ENCODE assay signal across 26 mouse cellular contexts in the genomic region with DNA sequence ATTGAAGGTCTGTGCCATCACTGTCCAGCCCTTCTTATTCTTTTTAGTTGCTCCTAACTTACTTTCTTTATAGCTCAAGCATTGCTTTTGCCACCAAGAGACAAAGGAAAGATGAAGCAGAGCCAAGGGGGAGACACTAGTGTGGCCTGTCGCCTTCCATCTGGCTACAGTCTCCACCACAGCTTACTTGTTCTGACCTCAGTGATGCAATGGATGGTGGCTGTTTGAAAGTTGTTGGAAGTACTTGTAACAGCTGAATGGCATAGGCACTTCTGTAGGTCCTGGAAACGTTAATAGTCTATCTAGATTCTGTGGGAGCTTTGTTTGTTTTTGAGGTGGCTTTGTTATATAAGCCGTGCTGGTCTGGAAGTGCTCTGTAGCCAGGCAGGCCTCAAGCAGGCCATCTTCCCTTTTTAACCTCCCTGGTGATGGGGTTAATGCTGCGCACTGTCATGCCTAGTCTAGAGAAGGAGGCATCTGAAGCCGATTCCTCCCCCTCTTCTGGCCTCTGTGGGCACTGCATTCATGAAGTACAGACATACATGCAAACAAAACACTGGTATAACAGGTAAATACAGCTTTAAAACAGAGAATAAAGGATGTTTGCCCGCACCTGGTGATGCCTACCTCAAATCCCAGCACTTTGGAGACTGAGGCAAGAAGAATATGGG. TPM values are rescaled to one million over a fixed set of nuclear protein-coding genes. Genes with fewer than 3 reads are reported as not detected.
DNase-seq lines count a peak whose midpoint lies in the region; ATAC-seq and TF ChIP-seq lines count a peak whose summit lies in the region.
"Had no signal": no experiment of that assay in that cellular context is flagged by ENCODE, and none has a peak within 500 bp of the region (broad histone marks: within the 10 kb centered on the region; RNA-seq: fewer than 3 reads in every experiment).

No protein-coding gene starts in this region.

- 0 out of 2 replicates have a peak, but pooled peaks have one; percentile 2 for TF ChIP-seq CTCF in lung, adult 2 months (IDR thresholded peaks at IDR 0.05; ENCODE audit: insufficient read depth, low read length)
- TF ChIP-seq CTCF in thymus, adult 2 months (IDR thresholded peaks at IDR 0.05; ENCODE audit: borderline replicate concordance, control insufficient read depth, extremely low read depth, insufficient read depth, low read length, poor library complexity) = no peak
- TF ChIP-seq CTCF in stomach, postnatal 0 days (IDR thresholded peaks at IDR 0.05; ENCODE audit: low read depth) = peak; percentile 4; the same call in 1 of the 2 replicates

- TF ChIP-seq POLR2A in lung, adult 2 months (IDR thresholded peaks at IDR 0.05; ENCODE audit: borderline replicate concordance, extremely low read depth, low read depth, low read length) = no peak
- TF ChIP-seq POLR2A in thymus, adult 2 months (IDR thresholded peaks at IDR 0.05; ENCODE audit: control insufficient read depth, extremely low read depth, insufficient read depth, low read length, poor library complexity) = no peak

- H3K9ac ChIP-seq in stomach, postnatal 0 days (ENCODE audit: low read length) = no peak overlapping the region
- H3K9ac ChIP-seq: embryonic facial prominence, embryonic 12.5 days; forebrain, embryonic 12.5 days; heart, embryonic 13.5 days had no signal

- no peak for ATAC-seq in stomach, postnatal 0 days (ENCODE audit: low FRiP score, low TSS enrichment)
- ATAC-seq: activated CD4-positive, CD25-positive, alpha-beta regulatory T cell, adult 4 months; forebrain, embryonic 16.5 days; Patski had no signal

- no peaks in the 10 kb centered on the region for H3K27me3 ChIP-seq in thymus, adult 2 months (ENCODE audit: control insufficient read depth, insufficient read depth, low read length)
- H3K27me3 ChIP-seq in stomach, postnatal 0 days (ENCODE audit: control insufficient read depth, insufficient read depth, low read length) = no peaks in the 10 kb centered on the region
- H3K27me3 ChIP-seq: embryonic facial prominence, embryonic 12.5 days; forebrain, embryonic 12.5 days; heart, embryonic 13.5 days; Patski had no signal

- peaks cover 56% of the 10 kb centered on the region for H3K36me3 ChIP-seq in thymus, adult 2 months (ENCODE audit: control insufficient read depth, insufficient read depth, low read length)
- H3K36me3 ChIP-seq in stomach, postnatal 0 days (ENCODE audit: control insufficient read depth, insufficient read depth, low read length) = peaks cover 14% of the 10 kb centered on the region

- H3K4me3 ChIP-seq in lung, adult 2 months (replicated peaks; ENCODE audit: extremely low read depth, low read depth, low read length) = no peak overlapping the region
- H3K4me3 ChIP-seq in thymus, adult 2 months (ENCODE audit: control insufficient read depth, insufficient read depth, low read length) = peak overlapping the region; percentile 27; the same call in 1 of the 2 replicates
- H3K4me3 ChIP-seq in stomach, postnatal 0 days (ENCODE audit: low read depth, low read length) = no peak overlapping the region
- H3K4me3 ChIP-seq: embryonic facial prominence, embryonic 12.5 days; forebrain, embryonic 12.5 days; heart, embryonic 13.5 days had no signal

- 70% methylated on average over 6 of the region's 6 CpGs for WGBS in lung, adult 2 months
- 31% methylated on average over 6 of the region's 6 CpGs for WGBS in thymus, adult 2 months
- 85% methylated on average over 6 of the region's 6 CpGs for WGBS in stomach, postnatal 0 days

- no peaks in the 10 kb centered on the region for H3K4me1 ChIP-seq in lung, adult 2 months (ENCODE audit: control insufficient read depth, insufficient read depth, low read length)
- peaks cover 42% of the 10 kb centered on the region for H3K4me1 ChIP-seq in thymus, adult 2 months (replicated peaks; ENCODE audit: control insufficient read depth, insufficient read depth, low read length)
- H3K4me1 ChIP-seq in stomach, postnatal 0 days (replicated peaks; ENCODE audit: control insufficient read depth, insufficient read depth) = no peaks in the 10 kb centered on the region
- H3K4me1 ChIP-seq: embryonic facial prominence, embryonic 12.5 days; forebrain, embryonic 12.5 days had no signal

- peak overlapping the region; percentile 90 for H3K27ac ChIP-seq in thymus, adult 2 months (ENCODE audit: control insufficient read depth, insufficient read depth, low read length)
- H3K27ac ChIP-seq in stomach, postnatal 0 days (replicated peaks) = no peak overlapping the region
- H3K27ac ChIP-seq: embryonic facial prominence, embryonic 12.5 days; forebrain, embryonic 12.5 days; heart, embryonic 13.5 days had no signal

- no peaks in the 10 kb centered on the region for H3K9me3 ChIP-seq in stomach, postnatal 0 days (ENCODE audit: control insufficient read depth, low read length)
- H3K9me3 ChIP-seq: embryonic facial prominence, embryonic 12.5 days; forebrain, embryonic 12.5 days; heart, embryonic 13.5 days had no signal

- no peak overlapping the region for H3K4me2 ChIP-seq in stomach, postnatal 0 days (replicated peaks; ENCODE audit: low read depth)
- H3K4me2 ChIP-seq: embryonic facial prominence, embryonic 12.5 days; forebrain, embryonic 12.5 days; heart, embryonic 13.5 days had no signal

- TF ChIP-seq EP300 in stomach, postnatal 0 days (optimal IDR thresholded peaks at IDR 0.05) = no peak

- no peak for DNase-seq in lung, adult 2 months
- no peak for DNase-seq in lung, postnatal 4 days
- DNase-seq in thymus, adult 2 months = peak; percentile 52
- DNase-seq in thymus, adult 18-20 months = no peak
- no peak for DNase-seq in stomach, postnatal 0 days (ENCODE audit: low spot score)
- DNase-seq in left cerebral cortex, adult 11 months (ENCODE audit: low spot score) = no peak
- no peak for DNase-seq in layer of hippocampus, postnatal 14 days (ENCODE audit: low spot score in 2 of 2)
- DNase-seq: adrenal gland, postnatal 14 days; cerebellum, adult 11-12 months; cerebellum, adult 9-10 months; cerebellum, postnatal 25 days; gastrocnemius, postnatal 25 days; heart, postnatal 36 days had no signal

RNA-seq across cellular contexts. Expression of a gene that starts 9.6 kb away (rescaled TPM):
- polyA plus RNA-seq in lung, adult 2 months (2012; rRNA removed) = 24.0 and 31.1 TPM in 2 replicates
- 199 and 252 TPM in 2 replicates for polyA plus RNA-seq in thymus, adult 2 months (2012; rRNA removed)
- polyA plus RNA-seq in stomach, postnatal 0 days (2015; fragmentation: Nextera tagmentation; extraction: Ambion mirVana) = 20.8 and 22.8 TPM in 2 replicates
- total RNA-seq in layer of hippocampus, postnatal 14 days (2021) = 100 to 1,000 TPM; 115 to 119 TPM

RNA-seq across cellular contexts. Expression of a gene that starts 23.3 kb away (rescaled TPM):
- polyA plus RNA-seq in lung, adult 2 months (2012; rRNA removed) = 54.7 and 56.6 TPM in 2 replicates
- 122 and 134 TPM in 2 replicates for polyA plus RNA-seq in thymus, adult 2 months (2012; rRNA removed)
- polyA plus RNA-seq in stomach, postnatal 0 days (2015; fragmentation: Nextera tagmentation; extraction: Ambion mirVana) = 130 and 133 TPM in 2 replicates
- 10 to 100 TPM; 93.0 to 98.4 TPM for total RNA-seq in layer of hippocampus, postnatal 14 days (2021)

RNA-seq across cellular contexts. Expression of a gene that starts 34.9 kb away (rescaled TPM):
- not detected in 2 replicates for polyA plus RNA-seq in lung, adult 2 months (2012; rRNA removed)
- polyA plus RNA-seq in thymus, adult 2 months (2012; rRNA removed) = 0.04 TPM in 1 of 2 replicates, not detected in the other
- polyA plus RNA-seq in stomach, postnatal 0 days (2015; fragmentation: Nextera tagmentation; extraction: Ambion mirVana) = 0.04 TPM in 1 of 2 replicates, not detected in the other
- total RNA-seq in layer of hippocampus, postnatal 14 days (2021) = not detected
- total RNA-seq: adrenal gland, adult 18-20 months; adrenal gland, postnatal 14 days; gastrocnemius, adult 18-20 months; gastrocnemius, postnatal 25 days; granulocyte monocyte progenitor cell, adult 5-6 weeks; heart, postnatal 36 days had no signal
- polyA plus RNA-seq: activated CD4-positive, CD25-positive, alpha-beta regulatory T cell, adult 4 months; C2C12; cortical plate, adult 2 months; forebrain, embryonic 12.5 days; forebrain, embryonic 16.5 days; heart, embryonic 13.5 days; heart, postnatal 0 days; Patski had no signal

RNA-seq across cellular contexts. Expression of a gene that starts 36.5 kb away (rescaled TPM):
- 11.5 and 13.3 TPM in 2 replicates for polyA plus RNA-seq in lung, adult 2 months (2012; rRNA removed)
- 183 and 225 TPM in 2 replicates for polyA plus RNA-seq in thymus, adult 2 months (2012; rRNA removed)
- polyA plus RNA-seq in stomach, postnatal 0 days (2015; fragmentation: Nextera tagmentation; extraction: Ambion mirVana) = 30.4 and 31.2 TPM in 2 replicates
- total RNA-seq in layer of hippocampus, postnatal 14 days (2021) = 10 to 100 TPM; 29.1 to 30.2 TPM

RNA-seq across cellular contexts. Expression of a gene that starts 43.8 kb away (rescaled TPM):
- not detected in 2 replicates for polyA plus RNA-seq in lung, adult 2 months (2012; rRNA removed)
- not detected in 2 replicates for polyA plus RNA-seq in thymus, adult 2 months (2012; rRNA removed)
- not detected in 2 replicates for polyA plus RNA-seq in stomach, postnatal 0 days (2015; fragmentation: Nextera tagmentation; extraction: Ambion mirVana)
- not detected for total RNA-seq in layer of hippocampus, postnatal 14 days (2021)
- total RNA-seq: adrenal gland, adult 18-20 months; adrenal gland, postnatal 14 days; gastrocnemius, adult 18-20 months; gastrocnemius, postnatal 25 days; granulocyte monocyte progenitor cell, adult 5-6 weeks; heart, postnatal 36 days had no signal
- polyA plus RNA-seq: activated CD4-positive, CD25-positive, alpha-beta regulatory T cell, adult 4 months; C2C12; cortical plate, adult 2 months; embryonic facial prominence, embryonic 12.5 days; forebrain, embryonic 12.5 days; forebrain, embryonic 16.5 days; heart, embryonic 13.5 days; heart, postnatal 0 days; hindbrain, embryonic 11.5 days; Patski had no signal
